Mouse (Mus musculus) midbrain, embryonic 14.5 days (tissue): ENCODE measurements around the gene Abhd5. TPM values are rescaled to one million over a fixed set of nuclear protein-coding genes. Genes with fewer than 3 reads are reported as not detected.

Experiments
- ATAC-seq: fragments of 200-750 bp; cut with Nextera tagmentation; 2 replicates; pipeline ENCODE4 v1.8.0; 2017; ENCODE audit warnings: moderate number of reproducible peaks, moderate library complexity; ENCODE audit not compliant: low FRiP score, low TSS enrichment
- DNase-seq: peaks from one replicate; pipeline ENCODE4 v3.0.0-alpha.2; 2015
- H3K27ac ChIP-seq: fragments of 300-500 bp; sonication (generic); replicated peaks from 2 replicates; pipeline ENCODE4 v1.5.1; 2014; ENCODE audit warnings: mild to moderate bottlenecking, low read depth, low read length, moderate library complexity
- H3K27me3 ChIP-seq: fragments of 300-500 bp; sonication (generic); 2 replicates; pipeline ENCODE4 v1.6.1; 2014; ENCODE audit warnings: low read length, control low read depth, mixed read lengths; ENCODE audit not compliant: control insufficient read depth, insufficient read depth
- H3K36me3 ChIP-seq: fragments of 300-500 bp; sonication (generic); 2 replicates; pipeline ENCODE4 v1.6.1; 2014; ENCODE audit warnings: low read length, control low read depth; ENCODE audit not compliant: control insufficient read depth, insufficient read depth
- H3K4me1 ChIP-seq: fragments of 300-500 bp; sonication (generic); 2 replicates; pipeline ENCODE4 v1.6.1; 2014; ENCODE audit warnings: mild to moderate bottlenecking, antibody characterized with exemption, low read length, control low read depth; ENCODE audit not compliant: control insufficient read depth, insufficient read depth
- H3K4me2 ChIP-seq: fragments of 300-500 bp; sonication (generic); 2 replicates; pipeline ENCODE4 v1.6.1; 2014; ENCODE audit warnings: mild to moderate bottlenecking, low read length, moderate library complexity
- H3K4me3 ChIP-seq: fragments of 300-500 bp; sonication (generic); replicated peaks from 2 replicates; pipeline ENCODE4 v1.5.1; 2014; ENCODE audit warnings: low read depth, low read length
- H3K9ac ChIP-seq: fragments of 300-500 bp; sonication (generic); replicated peaks from 2 replicates; pipeline ENCODE4 v1.6.1; 2014; ENCODE audit warnings: mild to moderate bottlenecking, low read length, moderate library complexity
- H3K9me3 ChIP-seq: fragments of 300-500 bp; sonication (generic); 2 replicates; pipeline ENCODE4 v1.6.1; 2016; ENCODE audit warnings: low read length, control low read depth, mixed read lengths; ENCODE audit not compliant: control insufficient read depth
- WGBS: fragments of 180-500 bp; shearing (Covaris S2); extraction: QIAGEN DNeasy Blood & Tissue Kit; methylation state at CpG from one replicate; pipeline ENCODE4 v1.1.7; 2014; 5-methylcytosine and 5-hydroxymethylcytosine counted together
- polyA plus RNA-seq: library from polyadenylated mRNA; unstranded; fragments of >200 nt; fragmentation: Nextera tagmentation; extraction: Ambion mirVana; gene quantifications from 2 replicates; pipeline ENCODE4 v1.2.1, GENCODE M21; 2014

The Abhd5 gene
- polyA plus RNA-seq, 1 experiment from 2014 or later = 28.0 TPM

- H3K4me1 ChIP-seq = no peaks in the 10 kb centered on the region
- H3K9me3 ChIP-seq = no peaks in the 10 kb centered on the region
- ATAC-seq (no peak), DNase-seq (no peak)
- H3K27me3 ChIP-seq = no peaks in the 10 kb centered on the region
- no peak overlapping the region for H3K4me3 ChIP-seq
- H3K36me3 ChIP-seq = no peaks in the 10 kb centered on the region
- no peak overlapping the region for H3K27ac ChIP-seq
- WGBS = 56% methylated on average over 5 of the region's 5 CpGs
- no peak overlapping the region for H3K4me2 ChIP-seq
- H3K9ac ChIP-seq = no peak overlapping the region
These were observed 11.4 kb upstream of the Abhd5 start for GRCm38 (mm10) chr9:122339972-122340371.

GRCm38 (mm10) chr9:122343399-122343798 is 8.0 kb upstream of the Abhd5 start:
- no peaks in the 10 kb centered on the region for H3K36me3 ChIP-seq
- WGBS = 92% methylated on average over 7 of the region's 7 CpGs

GRCm38 (mm10) chr9:122344560-122344959 is 6.8 kb upstream of the Abhd5 start:
- no peak overlapping the region for H3K4me2 ChIP-seq
- H3K4me1 ChIP-seq = no peaks in the 10 kb centered on the region
- no peak for ATAC-seq
- no peaks in the 10 kb centered on the region for H3K36me3 ChIP-seq
- H3K27ac ChIP-seq = no peak overlapping the region
- WGBS = 80% methylated on average over 8 of the region's 8 CpGs
- H3K4me3 ChIP-seq = no peak overlapping the region
- no peak for DNase-seq
- no peak overlapping the region for H3K9ac ChIP-seq
- H3K27me3 ChIP-seq = no peaks in the 10 kb centered on the region
- H3K9me3 ChIP-seq = no peaks in the 10 kb centered on the region

More at GRCm38 (mm10) chr9:122343399-122343798, 8.0 kb upstream of the Abhd5 start:
- no peak for ATAC-seq
- no peak for DNase-seq
- Histone ChIP-seq H3K9ac (no peak overlapping the region), H3K27me3 (no peaks in the 10 kb centered on the region), H3K27ac (no peak overlapping the region), H3K9me3 (no peaks in the 10 kb centered on the region), H3K4me3 (no peak overlapping the region), H3K4me2 (no peak overlapping the region), H3K4me1 (no peaks in the 10 kb centered on the region)

- H3K27ac ChIP-seq = no peak overlapping the region
- no peak overlapping the region for H3K9ac ChIP-seq
- H3K4me3 ChIP-seq = no peak overlapping the region
- no peaks in the 10 kb centered on the region for H3K36me3 ChIP-seq
- no peak for DNase-seq
- 85% methylated on average over 3 of the region's 3 CpGs for WGBS
- H3K9me3 ChIP-seq = no peaks in the 10 kb centered on the region
- H3K4me1 ChIP-seq = no peaks in the 10 kb centered on the region
- ATAC-seq = no peak
- no peaks in the 10 kb centered on the region for H3K27me3 ChIP-seq
- no peak overlapping the region for H3K4me2 ChIP-seq
These were observed 6.1 kb upstream of the Abhd5 start for GRCm38 (mm10) chr9:122345291-122345690.

- Histone ChIP-seq H3K4me3 (no peak overlapping the region), H3K9ac (no peak overlapping the region), H3K27ac (no peak overlapping the region), H3K36me3 (no peaks in the 10 kb centered on the region), H3K4me1 (no peaks in the 10 kb centered on the region), H3K9me3 (no peaks in the 10 kb centered on the region), H3K4me2 (no peak overlapping the region), H3K27me3 (no peaks in the 10 kb centered on the region)
- no peak for DNase-seq
- WGBS = 82% methylated on average over 5 of the region's 5 CpGs
- no peak for ATAC-seq
These were observed 5.3 kb upstream of the Abhd5 start for GRCm38 (mm10) chr9:122346059-122346458.

- H3K27ac ChIP-seq = no peak overlapping the region
- H3K9me3 ChIP-seq = no peaks in the 10 kb centered on the region
- no peaks in the 10 kb centered on the region for H3K27me3 ChIP-seq
- no peak overlapping the region for H3K9ac ChIP-seq
- no peak overlapping the region for H3K4me3 ChIP-seq
- no peaks in the 10 kb centered on the region for H3K4me1 ChIP-seq
- WGBS = 96% methylated on average over 1 of the region's 1 CpGs
- DNase-seq (no peak), ATAC-seq (no peak)
- H3K36me3 ChIP-seq = no peaks in the 10 kb centered on the region
- H3K4me2 ChIP-seq = no peak overlapping the region
These were observed 3.5 kb upstream of the Abhd5 start for GRCm38 (mm10) chr9:122347882-122348281.

GRCm38 (mm10) chr9:122349286-122349685 is 2.1 kb upstream of the Abhd5 start:
- Histone ChIP-seq H3K27ac (no peak overlapping the region), H3K9me3 (no peaks in the 10 kb centered on the region), H3K9ac (no peak overlapping the region), H3K4me3 (no peak overlapping the region), H3K36me3 (no peaks in the 10 kb centered on the region), H3K27me3 (no peaks in the 10 kb centered on the region), H3K4me2 (no peak overlapping the region), H3K4me1 (no peaks in the 10 kb centered on the region)
- WGBS = 88% methylated on average over 4 of the region's 4 CpGs
- no peak for ATAC-seq
- no peak for DNase-seq

- no peak for DNase-seq
- no peak overlapping the region for H3K27ac ChIP-seq
- H3K4me2 ChIP-seq = peak overlapping the region; percentile 62
- H3K4me3 ChIP-seq = peak overlapping the region; percentile 71
- no peaks in the 10 kb centered on the region for H3K36me3 ChIP-seq
- no peaks in the 10 kb centered on the region for H3K4me1 ChIP-seq
- ATAC-seq = no peak
- H3K9me3 ChIP-seq = no peaks in the 10 kb centered on the region
- 77% methylated on average over 7 of the region's 7 CpGs for WGBS
- no peaks in the 10 kb centered on the region for H3K27me3 ChIP-seq
- no peak overlapping the region for H3K9ac ChIP-seq
These were observed 845 bp upstream of the Abhd5 start for GRCm38 (mm10) chr9:122350396-122351130.

- no peak for DNase-seq
- Histone ChIP-seq H3K27ac (peak overlapping the region; percentile 67; the same call in 1 of the 2 replicates), H3K4me2 (peak overlapping the region; percentile 62), H3K27me3 (no peaks in the 10 kb centered on the region), H3K9me3 (no peaks in the 10 kb centered on the region), H3K4me3 (peak overlapping the region; percentile 71), H3K4me1 (no peaks in the 10 kb centered on the region), H3K9ac (peak overlapping the region; percentile 69), H3K36me3 (no peaks in the 10 kb centered on the region)
- no peak for ATAC-seq
- 2% methylated on average over 30 of the region's 30 CpGs for WGBS
These were observed 601 bp downstream of the Abhd5 start for GRCm38 (mm10) chr9:122352025-122352392.
